Mouse (Mus musculus) layer of hippocampus, adult 11-12 months (tissue): ENCODE data around the gene Pou5f2.
A peak's percentile ranks its signal among the peaks of the same experiment; 100 is the strongest.

Experiments used
- DNase-seq: peaks from one replicate; pipeline ENCODE4 v3.0.0; 2022; ENCODE audit warnings: low spot score

Gene Pou5f2

GRCm38 (mm10) chr13:78024683-78025294, at the start of gene Pou5f2:
Gene Pou5f2, plus strand, starts transcription at chr13:78024902.
- peak; percentile 10 for DNase-seq

GRCm38 (mm10) chr13:77976248-77976647, 48.5 kb upstream of the Pou5f2 start:
- no peak for DNase-seq

DNA sequence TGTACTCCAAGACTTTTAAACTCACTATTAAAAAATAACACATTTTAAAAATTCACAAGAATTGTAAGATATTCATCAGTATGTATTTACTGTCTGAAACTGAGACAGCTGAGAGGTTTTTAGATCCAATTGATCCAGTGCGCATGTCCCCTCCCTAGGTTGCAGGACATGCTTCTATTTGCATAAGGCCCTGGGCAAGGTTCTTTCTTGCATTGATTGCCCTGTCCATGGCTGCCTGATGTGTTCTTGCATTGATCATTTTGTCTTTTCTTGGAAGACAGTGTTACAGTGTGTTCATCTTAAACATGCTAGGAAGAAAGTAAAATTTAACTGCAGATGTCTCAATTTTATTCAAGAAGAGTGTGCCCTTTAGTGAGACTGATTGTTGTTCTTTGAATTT, 47.6 kb upstream of the Pou5f2 start:
- DNase-seq, result no peak

- DNase-seq, result peak; percentile 80
Observed at GRCm38 (mm10) chr13:77982105-77982851, 42.4 kb upstream of the Pou5f2 start.

DNA sequence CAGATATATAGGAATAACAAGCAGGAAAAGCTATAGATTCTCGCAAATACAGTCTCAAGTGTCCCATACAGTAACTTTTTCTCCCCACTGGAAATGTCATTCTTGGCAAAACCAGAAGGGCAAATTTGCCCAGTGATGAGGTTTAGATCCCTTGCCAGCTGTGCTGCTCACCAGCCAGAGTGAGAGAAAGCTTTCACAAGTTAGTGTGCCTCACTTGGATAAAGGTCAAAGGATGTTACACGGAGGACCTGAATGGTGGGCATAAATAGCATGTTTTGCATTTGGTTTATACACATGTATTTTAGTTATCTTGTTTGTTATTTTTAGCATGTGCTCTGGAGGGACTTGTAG, 41.9 kb upstream of the Pou5f2 start:
- no peak for DNase-seq

GRCm38 (mm10) chr13:77991189-77991886, 33.4 kb upstream of the Pou5f2 start:
- no peak for DNase-seq

DNA sequence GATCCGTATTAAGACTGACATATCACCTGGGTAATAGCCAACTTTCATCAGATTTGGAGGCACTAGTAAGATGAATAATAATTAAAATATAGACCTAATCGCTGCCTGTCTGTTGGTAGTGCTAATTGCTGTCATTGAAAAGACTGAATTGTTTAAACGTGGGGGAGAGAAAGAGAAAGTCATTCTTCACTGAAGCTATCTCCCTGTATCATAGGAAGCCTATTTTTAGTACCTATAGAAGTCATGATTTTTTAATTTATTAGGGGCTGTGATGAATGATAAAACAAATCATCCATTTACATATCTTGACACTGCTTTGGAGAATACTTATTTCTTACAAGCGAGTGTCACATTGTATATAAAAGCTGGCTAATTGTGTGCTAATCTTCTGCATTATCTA, 20.1 kb upstream of the Pou5f2 start:
- DNase-seq, result no peak

DNA sequence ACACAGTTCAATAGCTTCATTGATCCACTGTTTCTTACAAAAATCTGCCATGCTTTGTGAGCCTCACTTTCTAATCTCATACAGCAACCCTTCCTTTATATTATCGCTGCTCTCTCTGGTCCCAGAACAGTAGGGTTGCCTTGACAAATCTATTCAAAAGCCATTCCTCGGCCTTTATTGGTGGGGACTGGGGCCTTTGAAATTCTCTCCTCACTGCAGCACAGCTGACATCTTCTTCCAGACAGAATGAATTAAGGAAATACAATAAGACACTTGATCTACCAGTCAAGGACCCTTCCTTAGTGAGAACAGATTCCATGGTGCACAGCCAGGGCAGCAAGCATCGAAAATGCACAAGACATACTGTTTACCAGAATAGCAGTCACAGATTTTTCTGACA, 19.4 kb upstream of the Pou5f2 start:
- DNase-seq, result no peak

DNA sequence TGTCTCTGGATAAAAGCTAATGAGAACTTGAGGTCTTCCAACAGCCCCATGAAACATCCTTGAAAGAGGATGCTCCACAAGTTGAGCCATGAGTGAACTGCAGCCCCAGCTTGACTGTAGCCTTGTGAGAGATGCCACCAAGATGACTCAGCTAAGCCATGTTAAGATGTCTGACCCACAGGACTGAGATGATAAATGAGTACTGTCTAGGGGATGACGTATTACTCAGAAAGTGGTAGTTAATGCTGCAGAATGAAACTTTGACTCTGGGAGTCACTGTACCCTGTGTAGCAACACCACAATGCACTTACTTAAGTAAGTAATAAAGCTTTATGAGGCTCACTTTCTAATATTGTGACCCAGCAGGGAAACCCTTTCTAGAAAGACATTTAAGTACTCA, 14.5 kb upstream of the Pou5f2 start:
- DNase-seq, result no peak

DNA sequence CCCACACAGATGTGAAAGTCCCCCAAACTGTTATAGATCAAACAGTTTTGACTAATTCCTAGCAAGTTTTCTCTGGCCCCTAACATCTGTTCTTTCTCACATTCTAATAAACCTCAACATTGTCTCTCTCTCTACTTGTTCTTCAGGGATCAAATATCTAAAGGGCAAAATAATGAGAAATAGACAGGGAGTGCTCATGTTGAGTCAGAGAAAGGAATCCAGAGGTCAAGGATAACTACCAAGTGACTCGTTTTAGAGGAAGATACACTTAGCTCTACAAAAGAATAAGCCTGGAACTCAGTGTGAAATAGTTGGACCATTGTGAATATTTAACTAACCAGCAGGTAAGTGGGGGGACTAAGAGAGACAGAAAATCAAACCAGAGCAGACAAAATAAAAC, 8.1 kb downstream of the Pou5f2 start:
- DNase-seq, result no peak

- DNase-seq, result no peak
Observed at GRCm38 (mm10) chr13:78037203-78037602, 12.5 kb downstream of the Pou5f2 start.

- no peak for DNase-seq
Observed at GRCm38 (mm10) chr13:78043203-78043602, 18.5 kb downstream of the Pou5f2 start.

DNA sequence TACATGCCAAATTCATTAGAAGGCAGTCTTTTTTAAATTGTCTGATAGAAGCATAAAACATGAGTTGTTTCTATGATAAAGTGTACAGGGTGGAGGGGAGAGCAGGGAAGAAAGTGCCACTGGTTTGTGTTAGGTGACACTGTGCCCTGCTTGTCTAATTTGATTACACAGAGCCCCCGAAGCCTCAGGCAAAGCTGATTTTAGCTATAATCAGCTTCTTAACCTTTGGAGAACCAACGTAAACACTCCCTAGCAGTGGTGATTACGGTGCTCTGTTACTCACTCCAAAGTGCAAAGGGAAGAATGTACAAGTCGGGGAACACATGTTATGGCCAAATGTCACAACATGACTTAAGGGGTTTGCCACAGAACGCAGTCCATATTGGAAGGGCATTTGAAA, 20.4 kb downstream of the Pou5f2 start:
- no peak for DNase-seq
